Mouse (Mus musculus) gastrocnemius, adult 8-10 months (tissue): Measurements from ENCODE around the gene Ints13. TPM values are rescaled to one million over a fixed set of nuclear protein-coding genes. Genes with fewer than 3 reads are reported as not detected.
"Not testable (repeated sequence)": the region's sequence is repeated elsewhere in the genome, so short reads cannot be mapped to it uniquely, and the experiment has no call there.

Source experiments
- DNase-seq, 2 experiments: peaks; one replicate each; pipeline ENCODE4 v3.0.0; 2022; ENCODE audit warnings: low spot score in 2 of 2
- total RNA-seq, 4 experiments: library from RNA; stranded (reverse); gene quantifications; 2 replicates each; pipeline ENCODE4 v1.2.4; 2022

Ints13 gene
- total RNA-seq, result 10 to 100 TPM in 3 of 4 experiments, 1 to 10 TPM in 1; 8.8 to 12.1 (median 11.4) TPM

- peak; percentile 94 to 96 for DNase-seq
Observed at GRCm38 (mm10) chr6:146577310-146578109, at the start of gene Ints13. Gene Ints13 (minus strand): TSS chr6:146577835.

- DNase-seq, result no peak
Observed at GRCm38 (mm10) chr6:146616670-146617069, 39.0 kb upstream of the Ints13 start.

GRCm38 (mm10) chr6:146615891-146616290, 38.3 kb upstream of the Ints13 start:
- DNase-seq, result no peak

- DNase-seq, result no peak
Observed at GRCm38 (mm10) chr6:146614541-146614940, 36.9 kb upstream of the Ints13 start.

GRCm38 (mm10) chr6:146613907-146614306, 36.3 kb upstream of the Ints13 start:
- DNase-seq, result no peak

GRCm38 (mm10) chr6:146612736-146613135, 35.1 kb upstream of the Ints13 start:
- no peak for DNase-seq

GRCm38 (mm10) chr6:146611897-146612296, 34.3 kb upstream of the Ints13 start:
- no peak for DNase-seq

GRCm38 (mm10) chr6:146611385-146611784, 33.8 kb upstream of the Ints13 start:
- no peak for DNase-seq

- no peak for DNase-seq
Observed at GRCm38 (mm10) chr6:146603651-146604050, 26.0 kb upstream of the Ints13 start.

GRCm38 (mm10) chr6:146602601-146603000, 25.0 kb upstream of the Ints13 start:
- DNase-seq, result no peak

- DNase-seq, result no peak
Observed at GRCm38 (mm10) chr6:146585134-146585533, 7.5 kb upstream of the Ints13 start.

- no peak for DNase-seq
Observed at GRCm38 (mm10) chr6:146583366-146584046, 5.9 kb upstream of the Ints13 start.

GRCm38 (mm10) chr6:146580381-146580926, 2.8 kb upstream of the Ints13 start:
- no peak for DNase-seq

- DNase-seq, result no peak
Observed at GRCm38 (mm10) chr6:146578586-146578985, 951 bp upstream of the Ints13 start.

- DNase-seq, result peak; percentile 46 to 62
Observed at GRCm38 (mm10) chr6:146578111-146578531, 486 bp upstream of the Ints13 start.

GRCm38 (mm10) chr6:146576903-146577302, 732 bp downstream of the Ints13 start, which contains the start of gene Fgfr1op2:
Gene Fgfr1op2 (plus strand): TSS chr6:146577203.
- DNase-seq, result no peak

GRCm38 (mm10) chr6:146572073-146572472, 5.6 kb downstream of the Ints13 start:
- DNase-seq, result no peak

GRCm38 (mm10) chr6:146562461-146562860, 15.2 kb downstream of the Ints13 start:
- not testable (repeated sequence) for DNase-seq

- no peak for DNase-seq
Observed at GRCm38 (mm10) chr6:146551326-146551725, 26.3 kb downstream of the Ints13 start.

GRCm38 (mm10) chr6:146550421-146550820, 27.2 kb downstream of the Ints13 start:
- DNase-seq, result no peak

GRCm38 (mm10) chr6:146545289-146545865, 32.3 kb downstream of the Ints13 start:
- DNase-seq, result no peak

- DNase-seq, result no peak
Observed at GRCm38 (mm10) chr6:146544622-146545021, 33.0 kb downstream of the Ints13 start.
